Mouse (Mus musculus) embryonic fibroblast, embryonic 13.5 days (primary cell): Measurements from ENCODE around the gene Sbno2.

ENCODE experiments used
- CTCF ChIP-seq: IDR thresholded peaks from 2 replicates; pipeline ENCODE4 v1.5.1; 2011; ENCODE audit warnings: mild to moderate bottlenecking, control low read depth, low read length, moderate library complexity, borderline replicate concordance; ENCODE audit not compliant: insufficient read depth
- POLR2A ChIP-seq: IDR thresholded peaks from 2 replicates; pipeline ENCODE4 v1.6.1; 2011; ENCODE audit warnings: low read depth, mild to moderate bottlenecking, control low read depth, low read length, moderate library complexity

- TF ChIP-seq CTCF (no peak), POLR2A (no peak)
Observed at GRCm38 (mm10) chr10:80133226-80133849, 28.0 kb upstream of the Sbno2 start.
